Mouse (Mus musculus) kidney, postnatal 0 days (tissue): ENCODE measurements at regions not wholly inside any gene's neighbourhood (a gene's known extent, or its start where the extent isn't known, plus 50 kb on each side); places are given as distances from the start of the nearest gene placed in this dataset.

Source experiments
- ATAC-seq: fragments of 200-750 bp; cut with Nextera tagmentation; replicated peaks from 2 replicates; pipeline ENCODE4 v1.8.0; 2017; ENCODE audit warnings: low read depth, moderate number of reproducible peaks, moderate TSS enrichment, moderate library complexity; ENCODE audit not compliant: low FRiP score
- DNase-seq: peaks from one replicate; pipeline ENCODE4 v3.0.0-alpha.2; 2016; ENCODE audit warnings: low spot score
- H3K27ac ChIP-seq: fragments of 300-500 bp; sonication (generic); 2 replicates; pipeline ENCODE4 v1.5.1; 2014; ENCODE audit warnings: mild to moderate bottlenecking
- H3K27me3 ChIP-seq: fragments of 300-500 bp; sonication (generic); 2 replicates; pipeline ENCODE4 v1.6.1; 2014; ENCODE audit warnings: low read length, mixed read lengths; ENCODE audit not compliant: insufficient read depth
- H3K36me3 ChIP-seq: fragments of 300-500 bp; sonication (generic); 2 replicates; pipeline ENCODE4 v1.6.1; 2014; ENCODE audit warnings: low read length, mixed read lengths; ENCODE audit not compliant: insufficient read depth
- H3K4me1 ChIP-seq: fragments of 300-500 bp; sonication (generic); replicated peaks from 2 replicates; pipeline ENCODE4 v1.6.1; 2014; ENCODE audit warnings: antibody characterized with exemption, low read length, mixed read lengths; ENCODE audit not compliant: insufficient read depth
- H3K4me2 ChIP-seq: fragments of 300-500 bp; sonication (generic); 2 replicates; pipeline ENCODE4 v1.6.1; 2014; ENCODE audit warnings: mild to moderate bottlenecking, low read length, moderate library complexity, mixed read lengths
- H3K4me3 ChIP-seq: fragments of 300-500 bp; sonication (generic); replicated peaks from 2 replicates; pipeline ENCODE4 v1.5.1; 2014; ENCODE audit warnings: low read depth, low read length
- H3K9ac ChIP-seq: fragments of 300-500 bp; sonication (generic); 2 replicates; pipeline ENCODE4 v1.6.1; 2014; ENCODE audit warnings: low read depth, low read length
- H3K9me3 ChIP-seq: fragments of 300-500 bp; sonication (generic); replicated peaks from 2 replicates; pipeline ENCODE4 v1.6.1; 2016; ENCODE audit warnings: low read length, inconsistent platforms, mixed read lengths
- CTCF ChIP-seq: IDR thresholded peaks from 2 replicates; pipeline ENCODE4 v1.5.1; 2016; ENCODE audit warnings: antibody characterized with exemption, low read depth, mild to moderate bottlenecking, moderate library complexity
- WGBS: fragments of 180-500 bp; shearing (Covaris S2); extraction: QIAGEN DNeasy Blood & Tissue Kit; methylation state at CpG from one replicate; pipeline ENCODE4 v1.1.7; 2014; 5-methylcytosine and 5-hydroxymethylcytosine counted together

DNA sequence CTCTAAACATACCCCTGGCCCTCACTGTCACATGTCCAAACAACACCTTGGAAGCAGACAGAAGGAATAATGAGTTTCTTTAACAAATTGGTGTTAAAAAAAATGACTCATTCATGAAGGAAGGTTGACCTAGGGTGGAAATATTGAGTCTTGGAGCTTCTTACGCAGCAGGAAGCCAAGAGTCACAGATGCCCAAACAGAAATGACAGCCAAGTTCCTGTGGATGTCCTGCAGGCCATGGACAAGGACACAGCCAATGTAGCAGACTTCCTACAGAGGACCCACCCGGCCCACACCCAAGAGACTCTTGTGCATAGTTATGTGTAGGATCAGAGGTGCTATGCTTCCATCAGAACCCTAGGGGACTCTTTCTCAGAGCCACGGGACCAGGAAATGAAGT lies 136.1 kb upstream of the Gm3448 start:
- no peaks in the 10 kb centered on the region for H3K36me3 ChIP-seq
- no peak overlapping the region for H3K4me3 ChIP-seq
- TF ChIP-seq CTCF: no peak
- ATAC-seq (no peak), DNase-seq (no peak)
- 78% methylated on average over 3 of the region's 3 CpGs for WGBS
- H3K27ac ChIP-seq: no peak overlapping the region
- no peak overlapping the region for H3K9ac ChIP-seq
- H3K4me1 ChIP-seq: 0 out of 2 replicates have a peak, but pooled peaks cover 5% of the 10 kb centered on the region
- no peak overlapping the region for H3K4me2 ChIP-seq
- H3K9me3 ChIP-seq: no peaks in the 10 kb centered on the region
- no peaks in the 10 kb centered on the region for H3K27me3 ChIP-seq

- Histone ChIP-seq H3K36me3 (no peaks in the 10 kb centered on the region), H3K27ac (peak overlapping the region; percentile 50), H3K9me3 (no peaks in the 10 kb centered on the region), H3K4me1 (0 out of 2 replicates have a peak, but pooled peaks cover 5% of the 10 kb centered on the region), H3K4me3 (no peak overlapping the region), H3K9ac (no peak overlapping the region), H3K4me2 (no peak overlapping the region), H3K27me3 (no peaks in the 10 kb centered on the region)
- 28% methylated on average over 9 of the region's 9 CpGs for WGBS
- peak; percentile 47; the same call in 1 of the 2 replicates for ATAC-seq
- DNase-seq: peak; percentile 57
- no peak for TF ChIP-seq CTCF
Measured at GRCm38 (mm10) chr17:15174354-15174953, 133.1 kb upstream of the Gm3448 start.

GRCm38 (mm10) chr17:15167927-15168326 lies 126.6 kb upstream of the Gm3448 start:
- Histone ChIP-seq H3K27ac (no peak overlapping the region), H3K4me1 (no peaks in the 10 kb centered on the region), H3K4me3 (no peak overlapping the region), H3K27me3 (no peaks in the 10 kb centered on the region), H3K9me3 (no peaks in the 10 kb centered on the region), H3K4me2 (no peak overlapping the region), H3K9ac (no peak overlapping the region), H3K36me3 (no peaks in the 10 kb centered on the region)
- no peak for DNase-seq
- TF ChIP-seq CTCF: no peak
- 79% methylated on average over 3 of the region's 3 CpGs for WGBS
- no peak for ATAC-seq

DNA sequence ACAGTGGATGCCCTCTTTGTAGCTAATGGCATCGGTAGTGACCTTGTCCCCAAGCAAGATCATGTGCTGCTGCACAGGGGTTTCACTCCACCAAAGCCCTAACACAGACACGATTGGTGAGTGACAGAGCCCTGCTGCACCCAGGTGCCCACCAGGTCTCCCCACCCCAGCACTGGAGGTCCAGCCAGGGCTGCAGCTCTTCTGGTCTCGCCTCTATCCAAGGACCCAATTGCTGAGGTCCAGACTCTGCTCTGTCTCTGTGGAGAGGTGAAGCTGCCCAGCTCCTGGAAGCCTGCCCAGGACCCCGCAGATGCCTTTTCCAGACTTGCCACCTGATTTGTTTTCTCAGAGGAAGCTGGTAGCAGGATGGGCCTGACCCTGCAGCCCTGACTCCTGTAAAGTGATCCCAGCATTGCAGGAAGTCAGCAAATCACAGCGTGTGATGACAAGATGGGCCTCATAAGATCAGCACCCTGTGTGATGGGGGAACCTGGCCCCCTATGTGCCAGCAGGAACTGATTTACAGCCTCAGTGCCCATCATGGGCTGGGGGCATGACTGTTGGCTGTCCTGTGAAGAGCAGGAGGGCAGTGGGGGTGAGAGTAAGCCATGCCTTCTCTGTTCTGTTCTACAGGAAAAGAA lies 116.5 kb upstream of the Gm3448 start:
- ATAC-seq: 0 out of 2 replicates have a peak, but pooled peaks have one; percentile 52

GRCm38 (mm10) chr17:15152996-15153735 lies 111.8 kb upstream of the Gm3448 start:
- no peak overlapping the region for H3K4me3 ChIP-seq
- no peaks in the 10 kb centered on the region for H3K27me3 ChIP-seq
- TF ChIP-seq CTCF: no peak
- H3K9ac ChIP-seq: no peak overlapping the region
- DNase-seq: peak; percentile 33
- no peak overlapping the region for H3K27ac ChIP-seq
- WGBS: 41% methylated on average over 7 of the region's 7 CpGs
- H3K4me1 ChIP-seq: no peaks in the 10 kb centered on the region
- H3K36me3 ChIP-seq: no peaks in the 10 kb centered on the region
- no peaks in the 10 kb centered on the region for H3K9me3 ChIP-seq
- no peak overlapping the region for H3K4me2 ChIP-seq
- 0 out of 2 replicates have a peak, but pooled peaks have one; percentile 17 for ATAC-seq

More for the DNA sequence above, 116.5 kb upstream of the Gm3448 start:
- Histone ChIP-seq H3K4me1 (no peaks in the 10 kb centered on the region), H3K9ac (no peak overlapping the region), H3K36me3 (no peaks in the 10 kb centered on the region), H3K27me3 (no peaks in the 10 kb centered on the region), H3K4me3 (no peak overlapping the region), H3K27ac (no peak overlapping the region), H3K4me2 (no peak overlapping the region), H3K9me3 (no peaks in the 10 kb centered on the region)
- DNase-seq: peak; percentile 57
- TF ChIP-seq CTCF: no peak
- 42% methylated on average over 5 of the region's 5 CpGs for WGBS

DNA sequence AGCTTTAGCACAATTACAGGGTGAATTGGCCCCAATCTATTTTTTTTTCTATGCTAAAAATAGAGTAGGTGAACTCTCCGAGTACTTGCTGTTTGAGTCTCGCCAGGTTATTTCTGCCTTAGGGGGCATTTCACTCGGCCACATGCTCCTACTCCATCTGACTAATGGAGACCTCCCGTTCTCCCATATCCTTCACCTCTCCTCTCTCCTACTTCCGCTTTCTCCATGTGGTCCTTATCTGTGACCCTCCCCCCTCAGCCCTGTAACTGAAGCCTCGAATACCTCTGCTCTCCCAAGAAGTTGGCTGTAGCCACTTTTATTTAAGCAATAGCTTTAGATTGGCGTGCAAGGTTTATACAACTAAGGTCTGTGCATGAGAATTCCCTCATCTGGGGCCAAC lies 111.1 kb upstream of the Gm3448 start:
- Histone ChIP-seq H3K9ac (no peak overlapping the region), H3K36me3 (no peaks in the 10 kb centered on the region), H3K4me1 (no peaks in the 10 kb centered on the region), H3K27me3 (no peaks in the 10 kb centered on the region), H3K9me3 (no peaks in the 10 kb centered on the region), H3K27ac (no peak overlapping the region), H3K4me2 (no peak overlapping the region), H3K4me3 (no peak overlapping the region)
- WGBS: 42% methylated on average over 7 of the region's 7 CpGs
- DNase-seq (no peak), ATAC-seq (no peak)
- no peak for TF ChIP-seq CTCF
